Mouse (Mus musculus): ENCODE measurements at regions not wholly inside any gene's neighbourhood (a gene's known extent, or its start where the extent isn't known, plus 50 kb on each side); places are given as distances from the start of the nearest gene placed in this dataset.

GRCm38 (mm10) chr4:54601671-54602512 is 343.0 kb upstream of the Zfp462 start:
- 46% methylated on average over 15 of the region's 15 CpGs for WGBS
- H3K4me3 ChIP-seq (ENCODE audit: low read depth, low read length) = no peak overlapping the region
- H3K4me2 ChIP-seq (ENCODE audit: low read depth, low read length, severe bottlenecking) = no peak overlapping the region
- H3K4me1 ChIP-seq (replicated peaks; ENCODE audit: control insufficient read depth, insufficient read depth, low read length) = no peaks in the 10 kb centered on the region; the same call in 1 of the 2 replicates
- H3K27ac ChIP-seq (ENCODE audit: low read depth, low read length) = peak overlapping the region; percentile 41; the same call in 1 of the 2 replicates
- peak overlapping the region; percentile 10; the same call in 1 of the 2 replicates for H3K9ac ChIP-seq (ENCODE audit: low read length)
- no peaks in the 10 kb centered on the region for H3K27me3 ChIP-seq (ENCODE audit: control insufficient read depth, insufficient read depth, low read length)
- no peaks in the 10 kb centered on the region for H3K36me3 ChIP-seq (ENCODE audit: control insufficient read depth, insufficient read depth, low read length)
- 0 out of 2 replicates have a peak, but pooled peaks have one; percentile 30 for ATAC-seq (replicated peaks; ENCODE audit: low FRiP score)
- no peaks in the 10 kb centered on the region for H3K9me3 ChIP-seq (ENCODE audit: control insufficient read depth, low read length)
- no peak for DNase-seq (ENCODE audit: low spot score)

- Histone ChIP-seq H3K27me3 (ENCODE audit: control insufficient read depth, insufficient read depth, low read length) (no peaks in the 10 kb centered on the region), H3K9ac (ENCODE audit: low read length) (no peak overlapping the region), H3K4me2 (ENCODE audit: low read depth, low read length, severe bottlenecking) (no peak overlapping the region), H3K9me3 (ENCODE audit: control insufficient read depth, low read length) (no peaks in the 10 kb centered on the region), H3K4me1 (replicated peaks; ENCODE audit: control insufficient read depth, insufficient read depth, low read length) (no peaks in the 10 kb centered on the region; the same call in 1 of the 2 replicates), H3K4me3 (ENCODE audit: low read depth, low read length) (no peak overlapping the region), H3K36me3 (ENCODE audit: control insufficient read depth, insufficient read depth, low read length) (no peaks in the 10 kb centered on the region), H3K27ac (ENCODE audit: low read depth, low read length) (no peak overlapping the region; the same call in 1 of the 2 replicates)
- DNase-seq (ENCODE audit: low spot score) (no peak), ATAC-seq (replicated peaks; ENCODE audit: low FRiP score) (no peak)
- 84% methylated on average over 6 of the region's 6 CpGs for WGBS
Observed at GRCm38 (mm10) chr4:54602513-54603205, 342.2 kb upstream of the Zfp462 start.

DNA sequence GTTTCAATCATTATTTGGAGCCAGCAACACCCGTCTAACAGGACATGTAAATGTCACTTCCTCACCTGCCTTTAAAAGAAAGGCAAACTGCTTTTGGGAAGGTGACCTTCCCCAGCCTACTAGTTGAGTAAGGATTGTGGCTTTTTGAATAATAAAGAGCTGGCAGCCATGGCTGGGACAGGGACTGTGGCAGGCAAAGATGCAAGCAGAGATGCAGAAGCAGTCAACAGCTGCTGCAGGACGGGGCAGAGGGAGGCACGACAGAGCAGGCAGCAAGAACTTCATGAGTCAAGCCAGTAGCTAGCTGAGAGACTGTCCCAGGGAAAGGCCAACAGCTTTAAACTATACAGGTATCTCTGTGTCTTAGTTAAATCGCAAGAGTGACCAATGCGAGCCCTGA is 334.7 kb upstream of the Zfp462 start:
- no peak overlapping the region for H3K4me3 ChIP-seq (ENCODE audit: low read depth, low read length)
- H3K4me2 ChIP-seq (ENCODE audit: low read depth, low read length, severe bottlenecking) = no peak overlapping the region
- no peak for ATAC-seq (replicated peaks; ENCODE audit: low FRiP score)
- H3K4me1 ChIP-seq (replicated peaks; ENCODE audit: control insufficient read depth, insufficient read depth, low read length) = peaks cover 6% of the 10 kb centered on the region; the same call in 1 of the 2 replicates
- H3K9me3 ChIP-seq (ENCODE audit: control insufficient read depth, low read length) = peaks cover 3% of the 10 kb centered on the region; the same call in 1 of the 2 replicates
- no peaks in the 10 kb centered on the region for H3K27me3 ChIP-seq (ENCODE audit: control insufficient read depth, insufficient read depth, low read length)
- no peak overlapping the region for H3K9ac ChIP-seq (ENCODE audit: low read length)
- no peaks in the 10 kb centered on the region for H3K36me3 ChIP-seq (ENCODE audit: control insufficient read depth, insufficient read depth, low read length)
- no peak for DNase-seq (ENCODE audit: low spot score)
- WGBS = 77% methylated on average over 5 of the region's 5 CpGs
- no peak overlapping the region for H3K27ac ChIP-seq (ENCODE audit: low read depth, low read length)

DNA sequence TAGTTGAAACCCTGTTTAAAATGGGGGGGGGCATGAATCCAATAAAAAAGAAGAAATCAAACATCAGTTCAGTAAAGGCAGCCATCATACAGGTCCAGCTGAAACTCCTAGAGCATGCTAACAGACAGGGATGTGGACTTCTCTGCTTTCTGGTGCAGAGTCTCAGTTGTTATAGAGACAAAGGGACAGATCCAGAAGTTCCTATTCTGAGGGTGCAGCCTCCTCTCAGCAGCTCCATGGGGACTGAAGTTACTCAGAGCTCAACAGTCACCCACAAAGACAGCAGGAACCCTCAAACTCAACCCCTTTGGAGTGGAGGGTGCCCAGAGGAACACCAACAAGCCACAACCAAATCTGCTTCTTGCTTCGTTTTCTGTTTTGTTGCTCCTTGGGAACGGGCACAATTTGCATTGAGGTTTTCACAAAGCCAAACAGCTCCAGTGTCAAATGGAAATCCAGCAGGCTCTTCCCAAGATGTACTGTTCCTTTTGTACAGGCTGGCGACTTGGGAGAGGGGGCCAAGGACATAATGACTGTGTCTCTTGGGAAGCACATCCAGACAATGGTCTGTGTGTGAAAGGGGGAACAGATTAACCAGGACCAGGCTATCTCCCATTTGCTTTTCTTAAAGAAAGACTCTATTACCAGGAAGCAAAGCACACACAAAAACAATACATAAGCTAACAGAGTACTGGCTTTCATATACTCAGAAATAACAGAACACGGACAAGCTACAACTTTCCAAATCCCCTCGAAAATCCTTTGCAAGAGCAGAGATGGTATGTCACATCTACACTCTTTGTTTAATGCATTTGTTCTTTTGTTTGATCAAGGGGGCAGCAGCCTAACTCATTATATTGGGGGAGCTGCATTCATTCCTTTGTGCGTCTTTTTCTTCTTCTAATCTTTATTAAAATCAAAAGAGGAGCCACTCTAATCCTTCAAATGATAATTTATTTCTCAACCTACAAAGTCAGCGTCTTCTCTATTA is 332.6 kb upstream of the Zfp462 start:
- DNase-seq (ENCODE audit: low spot score) (peak; percentile 56), ATAC-seq (replicated peaks; ENCODE audit: low FRiP score) (peak; percentile 82)
- 14% methylated on average over 7 of the region's 7 CpGs for WGBS
- peak overlapping the region; percentile 79 for H3K27ac ChIP-seq (ENCODE audit: low read depth, low read length)
- peaks cover 3% of the 10 kb centered on the region; the same call in 1 of the 2 replicates for H3K9me3 ChIP-seq (ENCODE audit: control insufficient read depth, low read length)
- H3K4me3 ChIP-seq (ENCODE audit: low read depth, low read length) = no peak overlapping the region
- H3K9ac ChIP-seq (ENCODE audit: low read length) = peak overlapping the region; percentile 43; the same call in 1 of the 2 replicates
- H3K4me2 ChIP-seq (ENCODE audit: low read depth, low read length, severe bottlenecking) = no peak overlapping the region
- no peaks in the 10 kb centered on the region for H3K36me3 ChIP-seq (ENCODE audit: control insufficient read depth, insufficient read depth, low read length)
- H3K4me1 ChIP-seq (replicated peaks; ENCODE audit: control insufficient read depth, insufficient read depth, low read length) = peaks cover 6% of the 10 kb centered on the region; the same call in 1 of the 2 replicates
- no peaks in the 10 kb centered on the region for H3K27me3 ChIP-seq (ENCODE audit: control insufficient read depth, insufficient read depth, low read length)

GRCm38 (mm10) chr4:54613076-54613475 is 331.8 kb upstream of the Zfp462 start:
- no peak overlapping the region for H3K9ac ChIP-seq (ENCODE audit: low read length)
- no peaks in the 10 kb centered on the region for H3K36me3 ChIP-seq (ENCODE audit: control insufficient read depth, insufficient read depth, low read length)
- peaks cover 6% of the 10 kb centered on the region; the same call in 1 of the 2 replicates for H3K4me1 ChIP-seq (replicated peaks; ENCODE audit: control insufficient read depth, insufficient read depth, low read length)
- peak overlapping the region; percentile 77; the same call in 1 of the 2 replicates for H3K27ac ChIP-seq (ENCODE audit: low read depth, low read length)
- H3K9me3 ChIP-seq (ENCODE audit: control insufficient read depth, low read length) = peaks cover 3% of the 10 kb centered on the region; the same call in 1 of the 2 replicates
- H3K27me3 ChIP-seq (ENCODE audit: control insufficient read depth, insufficient read depth, low read length) = no peaks in the 10 kb centered on the region
- ATAC-seq (replicated peaks; ENCODE audit: low FRiP score) (0 out of 2 replicates have a peak, but pooled peaks have one; percentile 45), DNase-seq (ENCODE audit: low spot score) (peak; percentile 52)
- H3K4me3 ChIP-seq (ENCODE audit: low read depth, low read length) = no peak overlapping the region
- 20% methylated on average over 3 of the region's 3 CpGs for WGBS
- no peak overlapping the region for H3K4me2 ChIP-seq (ENCODE audit: low read depth, low read length, severe bottlenecking)

- DNase-seq (ENCODE audit: low spot score) (peak; percentile 49), ATAC-seq (replicated peaks; ENCODE audit: low FRiP score) (no peak)
- Histone ChIP-seq H3K27ac (ENCODE audit: low read depth, low read length) (peak overlapping the region; percentile 59), H3K4me1 (replicated peaks; ENCODE audit: control insufficient read depth, insufficient read depth, low read length) (peaks cover 6% of the 10 kb centered on the region; the same call in 1 of the 2 replicates), H3K4me3 (ENCODE audit: low read depth, low read length) (no peak overlapping the region), H3K4me2 (ENCODE audit: low read depth, low read length, severe bottlenecking) (no peak overlapping the region), H3K36me3 (ENCODE audit: control insufficient read depth, insufficient read depth, low read length) (no peaks in the 10 kb centered on the region), H3K9me3 (ENCODE audit: control insufficient read depth, low read length) (peaks cover 3% of the 10 kb centered on the region; the same call in 1 of the 2 replicates), H3K27me3 (ENCODE audit: control insufficient read depth, insufficient read depth, low read length) (no peaks in the 10 kb centered on the region), H3K9ac (ENCODE audit: low read length) (no peak overlapping the region)
- 22% methylated on average over 2 of the region's 2 CpGs for WGBS
Observed at GRCm38 (mm10) chr4:54613611-54614010, 331.2 kb upstream of the Zfp462 start.

DNA sequence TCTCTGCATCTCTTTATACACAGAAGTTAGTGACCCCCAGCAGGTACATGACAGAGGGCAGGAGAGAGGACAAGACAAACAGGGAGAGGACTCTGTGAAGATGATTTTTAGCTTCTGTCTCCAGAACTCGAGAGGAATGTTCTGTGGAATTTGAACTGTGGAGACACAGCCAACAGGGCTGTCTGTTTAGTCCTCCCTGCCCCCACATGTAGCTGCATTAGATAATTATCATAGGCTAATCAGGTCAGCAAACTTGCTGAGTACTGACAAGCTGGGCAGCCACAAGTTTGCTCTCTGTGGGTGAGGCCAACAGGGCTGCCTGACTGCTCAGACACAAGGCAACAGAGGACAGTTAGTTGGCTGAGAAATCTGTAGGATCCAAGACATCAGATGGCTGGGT is 329.0 kb upstream of the Zfp462 start:
- Histone ChIP-seq H3K9ac (ENCODE audit: low read length) (no peak overlapping the region), H3K27ac (ENCODE audit: low read depth, low read length) (no peak overlapping the region), H3K4me1 (replicated peaks; ENCODE audit: control insufficient read depth, insufficient read depth, low read length) (peaks cover 6% of the 10 kb centered on the region; the same call in 1 of the 2 replicates), H3K9me3 (ENCODE audit: control insufficient read depth, low read length) (no peaks in the 10 kb centered on the region), H3K36me3 (ENCODE audit: control insufficient read depth, insufficient read depth, low read length) (no peaks in the 10 kb centered on the region), H3K4me3 (ENCODE audit: low read depth, low read length) (no peak overlapping the region), H3K27me3 (ENCODE audit: control insufficient read depth, insufficient read depth, low read length) (no peaks in the 10 kb centered on the region), H3K4me2 (ENCODE audit: low read depth, low read length, severe bottlenecking) (no peak overlapping the region)
- DNase-seq (ENCODE audit: low spot score) (no peak), ATAC-seq (replicated peaks; ENCODE audit: low FRiP score) (no peak)
- 36% methylated on average over 1 of the region's 1 CpGs for WGBS
